Mouse (Mus musculus) heart, adult 2 months (tissue): Measurements from ENCODE around the gene Zdhhc5.

ENCODE experiments used
- CTCF ChIP-seq: fragments of 200-600 bp; IDR thresholded peaks from 2 replicates; pipeline ENCODE4 v1.8.1; 2022; ENCODE audit warnings: antibody characterized with exemption, mild to moderate bottlenecking, moderate library complexity
- EP300 ChIP-seq: fragments of 200-500 bp; IDR thresholded peaks from 2 replicates; pipeline ENCODE4 v1.6.1; 2011; ENCODE audit warnings: low read depth, low read length, control low read depth; ENCODE audit not compliant: insufficient read depth

GRCm38 (mm10) chr2:84711898-84712297 lies 3.1 kb downstream of the Zdhhc5 start:
- TF ChIP-seq CTCF = no peak
- TF ChIP-seq EP300 = no peak
